Mouse (Mus musculus): ENCODE results near the gene Capzb. TPM values are rescaled to one million over a fixed set of nuclear protein-coding genes. Genes with fewer than 3 reads are reported as not detected.

Gene Capzb
- total and polyA plus RNA-seq, 3 experiments = 103 to 354 TPM; not detected in 1

GRCm38 (mm10) chr4:139178377-139178776 is 14.3 kb upstream of the Capzb start:
- Histone ChIP-seq H3K79me2 (ENCODE audit: control insufficient read depth, insufficient read depth, low read length, poor library complexity) (no peaks in the 10 kb centered on the region), H3K27ac (ENCODE audit: control insufficient read depth, low read depth, low read length) (no peak overlapping the region), H3K9ac (ENCODE audit: control insufficient read depth, low read depth, low read length, poor library complexity, severe bottlenecking) (no peak overlapping the region), H3K4me3 (ENCODE audit: control insufficient read depth in 1 of 2, insufficient read depth in 1 of 2, low read depth in 2 of 2, low read length in 2 of 2) (no peak overlapping the region), H3K36me3 (ENCODE audit: control insufficient read depth in 1 of 2, insufficient read depth in 2 of 2, low read length in 2 of 2) (peaks cover 0 to 12% of the 10 kb centered on the region in 2 experiments; a peak in 2 of 4 replicates), H3K27me3 (ENCODE audit: control insufficient read depth in 1 of 2, insufficient read depth in 2 of 2, low read length in 2 of 2) (no peaks in the 10 kb centered on the region), H3K4me1 (ENCODE audit: control insufficient read depth in 1 of 2, insufficient read depth in 2 of 2, low read length in 2 of 2) (peaks cover 0 to 20% of the 10 kb centered on the region in 2 experiments; a peak in 2 of 4 replicates), H3K9me3 (replicated peaks; ENCODE audit: insufficient read depth, low read length) (no peaks in the 10 kb centered on the region)
- DNase-seq (ENCODE audit: low read depth, low spot score) = no peak
- TF ChIP-seq MEF2A (IDR thresholded peaks at IDR 0.05; ENCODE audit: extremely low read depth, insufficient replicate concordance, low read depth, low read length, poor library complexity, severe bottlenecking) = no peak
- no peak for TF ChIP-seq CHD1 (IDR thresholded peaks at IDR 0.05; ENCODE audit: low read depth, low read length)
- no peak for TF ChIP-seq GATA1 (IDR thresholded peaks at IDR 0.05; ENCODE audit: low read depth, low read length)
- TF ChIP-seq RAD21 (IDR thresholded peaks at IDR 0.05; ENCODE audit: low read depth, low read length) = no peak
- no peak for TF ChIP-seq MAFK (IDR thresholded peaks at IDR 0.05; ENCODE audit: borderline replicate concordance, low read depth, low read length)
- TF ChIP-seq RCOR1 (IDR thresholded peaks at IDR 0.05; ENCODE audit: low read depth, low read length) = no peak
- no peak for TF ChIP-seq SMC3 (IDR thresholded peaks at IDR 0.05; ENCODE audit: low read depth, low read length)
- TF ChIP-seq CHD2 (IDR thresholded peaks at IDR 0.05; ENCODE audit: low read length) = no peak
- no peak for TF ChIP-seq MAZ (IDR thresholded peaks at IDR 0.05; ENCODE audit: low read depth, low read length)
- no peak for TF ChIP-seq MAX (IDR thresholded peaks at IDR 0.05; ENCODE audit: low read length)

- no peak overlapping the region for H3K9ac ChIP-seq (ENCODE audit: control insufficient read depth, low read depth, low read length, poor library complexity, severe bottlenecking)
- no peak for DNase-seq (ENCODE audit: low read depth, low spot score)
- H3K4me1 ChIP-seq (ENCODE audit: control insufficient read depth in 1 of 2, insufficient read depth in 2 of 2, low read length in 2 of 2) = peaks cover 0 to 20% of the 10 kb centered on the region in 2 experiments; a peak in 2 of 4 replicates
- no peaks in the 10 kb centered on the region for H3K27me3 ChIP-seq (ENCODE audit: control insufficient read depth in 1 of 2, insufficient read depth in 2 of 2, low read length in 2 of 2)
- no peak overlapping the region for H3K4me3 ChIP-seq (ENCODE audit: control insufficient read depth in 1 of 2, insufficient read depth in 1 of 2, low read depth in 2 of 2, low read length in 2 of 2)
- H3K79me2 ChIP-seq (ENCODE audit: control insufficient read depth, insufficient read depth, low read length, poor library complexity) = no peaks in the 10 kb centered on the region
- TF ChIP-seq CTCF (IDR thresholded peaks at IDR 0.05 in 2 of 3, conservative IDR thresholded peaks at IDR 0.05 in 1 of 3; ENCODE audit: control insufficient read depth in 1 of 3, insufficient read depth in 1 of 3, low read depth in 2 of 3, low read length in 3 of 3, poor library complexity in 1 of 3, severe bottlenecking in 1 of 3) = peak in 2 of 3 experiments; percentile 9 to 17; a peak in 1 of 6 replicates
- TF ChIP-seq MYB (IDR thresholded peaks at IDR 0.05; ENCODE audit: low read depth, low read length) = no peak
- H3K27ac ChIP-seq (ENCODE audit: control insufficient read depth, low read depth, low read length) = peak overlapping the region; percentile 78
- no peaks in the 10 kb centered on the region for H3K9me3 ChIP-seq (replicated peaks; ENCODE audit: insufficient read depth, low read length)
- peaks cover 0 to 12% of the 10 kb centered on the region in 2 experiments; a peak in 2 of 4 replicates for H3K36me3 ChIP-seq (ENCODE audit: control insufficient read depth in 1 of 2, insufficient read depth in 2 of 2, low read length in 2 of 2)
Observed at GRCm38 (mm10) chr4:139179218-139179617, 13.5 kb upstream of the Capzb start.

GRCm38 (mm10) chr4:139179731-139180625 is 12.7 kb upstream of the Capzb start:
- Histone ChIP-seq H3K4me1 (ENCODE audit: control insufficient read depth in 1 of 2, insufficient read depth in 2 of 2, low read length in 2 of 2) (peaks cover 0 to 20% of the 10 kb centered on the region in 2 experiments; a peak in 2 of 4 replicates), H3K27ac (ENCODE audit: control insufficient read depth, low read depth, low read length) (peak overlapping the region; percentile 78), H3K36me3 (ENCODE audit: control insufficient read depth in 1 of 2, insufficient read depth in 2 of 2, low read length in 2 of 2) (peaks cover 0 to 12% of the 10 kb centered on the region in 2 experiments; a peak in 2 of 4 replicates), H3K27me3 (ENCODE audit: control insufficient read depth in 1 of 2, insufficient read depth in 2 of 2, low read length in 2 of 2) (no peaks in the 10 kb centered on the region), H3K4me3 (ENCODE audit: control insufficient read depth in 1 of 2, insufficient read depth in 1 of 2, low read depth in 2 of 2, low read length in 2 of 2) (no peak overlapping the region), H3K79me2 (ENCODE audit: control insufficient read depth, insufficient read depth, low read length, poor library complexity) (no peaks in the 10 kb centered on the region), H3K9me3 (replicated peaks; ENCODE audit: insufficient read depth, low read length) (no peaks in the 10 kb centered on the region), H3K9ac (ENCODE audit: control insufficient read depth, low read depth, low read length, poor library complexity, severe bottlenecking) (no peak overlapping the region)
- peak; percentile 86 for DNase-seq (ENCODE audit: low read depth, low spot score)
- TF ChIP-seq ETS1 (IDR thresholded peaks at IDR 0.05; ENCODE audit: low read depth, low read length) = peak; percentile 61
- no peak for TF ChIP-seq GABPA (IDR thresholded peaks at IDR 0.05; ENCODE audit: low read depth, low read length)
- peak; percentile 73 for TF ChIP-seq SIN3A (IDR thresholded peaks at IDR 0.05; ENCODE audit: low read length)
- TF ChIP-seq TCF12 (IDR thresholded peaks at IDR 0.05; ENCODE audit: low read depth, low read length) = peak; percentile 70
- peak; percentile 78 to 81 for TF ChIP-seq EP300 (IDR thresholded peaks at IDR 0.05; ENCODE audit: low read depth in 1 of 2, low read length in 2 of 2)
- TF ChIP-seq GATA1 (IDR thresholded peaks at IDR 0.05; ENCODE audit: low read depth, low read length) = peak; percentile 91
- no peak for TF ChIP-seq NRF1 (IDR thresholded peaks at IDR 0.05; ENCODE audit: insufficient read depth, low read depth, low read length, poor library complexity, severe bottlenecking)
- TF ChIP-seq MAZ (IDR thresholded peaks at IDR 0.05; ENCODE audit: low read depth, low read length) = no peak
- TF ChIP-seq NELFE (IDR thresholded peaks at IDR 0.05; ENCODE audit: low read depth, low read length) = no peak
- TF ChIP-seq TAL1 (IDR thresholded peaks at IDR 0.05; ENCODE audit: low read length) = peak; percentile 86
